Mouse (Mus musculus): ENCODE results near the gene Supt6.

DNA sequence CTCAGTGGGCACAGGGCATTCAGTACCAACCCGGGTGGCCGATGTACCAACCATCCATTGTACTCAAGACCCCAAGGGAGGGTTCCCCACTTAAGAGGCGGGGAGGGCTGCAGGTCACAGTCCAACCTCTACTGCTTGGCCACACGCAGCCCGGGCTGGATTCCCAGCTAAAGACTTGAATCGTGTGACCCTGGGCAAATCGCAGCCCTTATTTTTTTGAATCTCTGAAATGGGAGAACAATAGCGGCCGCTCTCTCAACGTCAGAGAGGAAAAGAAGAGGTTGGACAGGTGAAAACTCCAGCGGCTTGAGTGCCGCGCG, 81.2 kb downstream of the Supt6 start:
- no peak for TF ChIP-seq CTCF (IDR thresholded peaks at IDR 0.05; ENCODE audit: low read depth, low read length)
- no peak for TF ChIP-seq POLR2A (IDR thresholded peaks at IDR 0.05; ENCODE audit: extremely low read depth, insufficient read depth, low read length)

All from liver, adult 2 months (tissue).